Mouse (Mus musculus) forebrain, postnatal 0 days (tissue): ENCODE measurements around the gene Jakmip3. TPM values are rescaled to one million over a fixed set of nuclear protein-coding genes. Genes with fewer than 3 reads are reported as not detected.
A peak's percentile ranks its signal among the peaks of the same experiment; 100 is the strongest.

ENCODE experiments used
- ATAC-seq: fragments of 200-750 bp; cut with Nextera tagmentation; 2 replicates; pipeline ENCODE4 v1.8.0; 2017; ENCODE audit warnings: mild to moderate bottlenecking, moderate library complexity
- DNase-seq: peaks from one replicate; pipeline ENCODE4 v3.0.0-alpha.2; 2015
- H3K27ac ChIP-seq: fragments of 300-500 bp; sonication (generic); 2 replicates; pipeline ENCODE4 v1.5.1; 2014; ENCODE audit warnings: low read depth, mild to moderate bottlenecking, antibody characterized with exemption, low read length, moderate library complexity, mixed read lengths
- H3K27me3 ChIP-seq: fragments of 300-500 bp; sonication (generic); 2 replicates; pipeline ENCODE4 v1.6.1; 2014; ENCODE audit warnings: mild to moderate bottlenecking, low read length, mixed read lengths; ENCODE audit not compliant: insufficient read depth
- H3K36me3 ChIP-seq: fragments of 300-500 bp; sonication (generic); 2 replicates; pipeline ENCODE4 v1.6.1; 2014; ENCODE audit warnings: mild to moderate bottlenecking, moderate library complexity; ENCODE audit not compliant: insufficient read depth
- H3K4me1 ChIP-seq: fragments of 300-500 bp; sonication (generic); 2 replicates; pipeline ENCODE4 v1.6.1; 2014; ENCODE audit warnings: antibody characterized with exemption; ENCODE audit not compliant: insufficient read depth
- H3K4me2 ChIP-seq: fragments of 300-500 bp; sonication (generic); 2 replicates; pipeline ENCODE4 v1.6.1; 2014; ENCODE audit warnings: low read depth, mild to moderate bottlenecking, moderate library complexity
- H3K4me3 ChIP-seq: fragments of 300-500 bp; sonication (generic); 2 replicates; pipeline ENCODE4 v1.5.1; 2014; ENCODE audit warnings: low read depth, low read length, mixed read lengths
- H3K9ac ChIP-seq: fragments of 300-500 bp; sonication (generic); 2 replicates; pipeline ENCODE4 v1.6.1; 2014; ENCODE audit warnings: mild to moderate bottlenecking
- H3K9me3 ChIP-seq: fragments of 300-500 bp; sonication (generic); 2 replicates; pipeline ENCODE4 v1.6.1; 2016; ENCODE audit warnings: low read length
- CTCF ChIP-seq: sonication (generic); IDR thresholded peaks from 2 replicates; pipeline ENCODE4 v1.5.1; 2016; ENCODE audit warnings: antibody characterized with exemption, control low read depth, low read depth
- WGBS: fragments of 180-500 bp; shearing (Covaris S2); extraction: QIAGEN DNeasy Blood & Tissue Kit; methylation state at CpG from one replicate; pipeline ENCODE4 v1.1.7; 2014; 5-methylcytosine and 5-hydroxymethylcytosine counted together
- polyA plus RNA-seq: library from polyadenylated mRNA; unstranded; fragments of >200 nt; fragmentation: Nextera tagmentation; extraction: Ambion mirVana; gene quantifications from 2 replicates; pipeline ENCODE4 v1.2.1, GENCODE M21; 2015
- total RNA-seq: library from RNA; depleted of rRNA; stranded (reverse); fragments of >200 nt; gene quantifications from 2 replicates; pipeline ENCODE4 v1.2.3, GENCODE M21; 2014; rRNA removed

Jakmip3 gene
- total and polyA plus RNA-seq, 2 experiments from 2014 or later = 5.7 to 13.9 TPM

DNA sequence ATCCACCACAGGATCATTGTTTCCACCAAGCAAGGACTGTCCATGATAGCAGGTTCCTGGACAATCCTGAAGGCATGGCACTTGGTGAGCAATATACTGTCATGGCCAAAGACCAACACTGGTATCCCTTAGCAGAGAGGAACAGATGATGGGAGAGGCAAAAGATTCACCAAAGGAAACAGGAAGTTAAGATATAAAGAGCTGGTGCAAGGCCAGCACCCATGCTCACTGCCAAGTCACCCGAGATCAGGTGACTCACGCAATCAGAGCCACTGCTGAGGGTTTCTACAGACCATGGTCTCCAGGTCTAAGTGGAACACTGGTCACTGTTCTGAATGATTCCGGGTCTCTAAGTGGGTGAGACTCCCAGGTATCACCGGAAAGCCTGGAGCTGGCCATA lies 185.4 kb downstream of the Jakmip3 start:
- ATAC-seq (no peak), DNase-seq (no peak)
- WGBS = 90% methylated on average over 4 of the region's 4 CpGs
- Histone ChIP-seq H3K9ac (no peak overlapping the region), H3K36me3 (no peaks in the 10 kb centered on the region), H3K27me3 (no peaks in the 10 kb centered on the region), H3K4me3 (no peak overlapping the region), H3K4me2 (no peak overlapping the region), H3K27ac (no peak overlapping the region), H3K4me1 (peaks cover 7% of the 10 kb centered on the region; the same call in 1 of the 2 replicates), H3K9me3 (no peaks in the 10 kb centered on the region)
- no peak for TF ChIP-seq CTCF

DNA sequence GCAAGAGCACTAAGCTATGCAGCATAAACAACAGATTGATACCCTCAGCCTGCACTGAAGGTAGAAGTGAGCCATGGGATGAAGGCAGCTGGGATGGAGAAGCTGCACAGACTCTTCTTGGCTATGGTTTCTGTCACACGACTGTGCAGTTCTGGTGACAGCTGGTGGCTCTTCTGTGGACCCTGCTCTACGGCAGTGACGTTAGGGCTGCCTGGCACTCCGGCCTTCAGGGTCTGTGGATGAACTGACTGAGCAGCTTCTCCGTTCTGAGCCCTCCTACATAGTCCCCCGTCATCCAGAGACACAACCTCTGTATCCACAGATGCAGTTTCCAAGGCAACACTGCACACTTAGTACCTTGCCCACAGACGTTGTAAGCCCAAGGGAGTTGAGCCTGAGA lies 186.0 kb downstream of the Jakmip3 start:
- H3K4me3 ChIP-seq = no peak overlapping the region
- H3K27me3 ChIP-seq = no peaks in the 10 kb centered on the region
- H3K27ac ChIP-seq = no peak overlapping the region
- TF ChIP-seq CTCF = no peak
- DNase-seq = peak; percentile 52
- no peak overlapping the region for H3K9ac ChIP-seq
- no peaks in the 10 kb centered on the region for H3K9me3 ChIP-seq
- H3K4me1 ChIP-seq = peaks cover 7% of the 10 kb centered on the region; the same call in 1 of the 2 replicates
- no peak overlapping the region for H3K4me2 ChIP-seq
- no peaks in the 10 kb centered on the region for H3K36me3 ChIP-seq
- ATAC-seq = peak; percentile 70
- WGBS = 44% methylated on average over 7 of the region's 7 CpGs

DNA sequence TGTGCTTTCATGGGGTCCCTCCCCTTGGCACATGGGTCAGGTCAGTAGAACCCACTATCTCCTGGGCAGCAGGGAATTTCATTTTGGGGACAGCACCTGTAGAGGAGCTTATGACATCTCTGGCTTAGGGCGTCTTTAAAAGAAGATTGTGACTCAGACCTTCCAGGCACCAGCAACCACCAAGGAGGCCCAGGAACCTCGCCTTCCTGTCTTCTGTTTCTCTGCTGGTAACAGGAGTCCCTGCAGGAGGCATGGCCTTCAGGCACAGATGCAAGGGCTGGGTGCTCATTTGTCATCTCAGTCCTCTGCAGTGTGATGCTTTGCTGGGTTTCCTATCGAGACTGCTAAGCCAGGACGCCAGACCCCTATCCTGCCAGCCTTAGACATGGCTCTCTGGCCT lies 188.5 kb downstream of the Jakmip3 start:
- no peak for TF ChIP-seq CTCF
- Histone ChIP-seq H3K4me2 (no peak overlapping the region), H3K9ac (no peak overlapping the region), H3K4me3 (no peak overlapping the region), H3K9me3 (no peaks in the 10 kb centered on the region), H3K36me3 (no peaks in the 10 kb centered on the region), H3K4me1 (peaks cover 7% of the 10 kb centered on the region; the same call in 1 of the 2 replicates), H3K27ac (no peak overlapping the region), H3K27me3 (no peaks in the 10 kb centered on the region)
- ATAC-seq (no peak), DNase-seq (no peak)
- WGBS = 84% methylated on average over 4 of the region's 4 CpGs

DNA sequence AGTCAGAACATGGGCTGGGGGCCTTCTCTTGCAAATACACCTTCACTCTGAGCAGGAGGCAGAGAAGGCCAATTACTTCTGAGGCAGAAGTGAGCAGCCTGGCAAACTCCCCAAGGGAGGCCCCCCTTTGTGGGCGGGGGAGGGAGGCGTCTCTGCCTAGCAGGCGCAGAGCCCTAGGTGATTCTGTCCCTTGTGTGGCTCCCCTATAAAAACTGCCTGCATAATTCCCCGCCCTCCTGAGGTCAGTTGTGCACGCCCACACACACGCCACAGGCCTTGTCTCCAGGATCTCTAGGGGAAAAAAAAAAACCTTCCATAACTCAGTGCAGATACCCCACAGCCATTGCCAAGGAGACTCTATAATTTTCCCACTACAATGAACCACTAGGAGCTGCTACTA lies 189.8 kb downstream of the Jakmip3 start:
- 45% methylated on average over 6 of the region's 6 CpGs for WGBS
- DNase-seq = no peak

DNA sequence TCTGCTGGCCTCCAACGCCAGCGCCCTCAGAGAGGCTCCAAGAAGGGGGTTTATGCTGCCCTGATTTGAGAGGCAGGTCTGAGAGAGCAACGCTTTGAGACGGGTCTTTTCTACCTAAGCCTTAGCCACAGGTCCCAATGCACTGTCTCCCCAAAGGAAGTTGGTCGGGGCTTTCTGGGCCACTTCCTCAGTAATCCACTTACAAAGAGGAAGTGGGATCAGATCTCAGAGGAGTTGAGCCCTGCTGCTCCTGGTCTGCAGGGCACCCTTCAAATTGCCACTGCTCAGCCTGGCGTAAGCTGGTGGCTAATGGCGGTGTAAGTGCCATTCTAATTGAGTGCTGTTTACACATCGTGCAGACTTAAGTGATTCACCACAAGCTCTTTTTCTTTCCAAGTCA lies 191.0 kb downstream of the Jakmip3 start:
- no peak overlapping the region for H3K4me3 ChIP-seq
- H3K9ac ChIP-seq = no peak overlapping the region
- peaks cover 7% of the 10 kb centered on the region; the same call in 1 of the 2 replicates for H3K4me1 ChIP-seq
- DNase-seq (no peak), ATAC-seq (0 out of 2 replicates have a peak, but pooled peaks have one; percentile 21)
- H3K27ac ChIP-seq = no peak overlapping the region
- no peaks in the 10 kb centered on the region for H3K36me3 ChIP-seq
- no peak overlapping the region for H3K4me2 ChIP-seq
- H3K9me3 ChIP-seq = no peaks in the 10 kb centered on the region
- TF ChIP-seq CTCF = no peak
- 51% methylated on average over 8 of the region's 8 CpGs for WGBS
- H3K27me3 ChIP-seq = no peaks in the 10 kb centered on the region

More for the DNA sequence above, 189.8 kb downstream of the Jakmip3 start:
- Histone ChIP-seq H3K4me3 (no peak overlapping the region), H3K4me2 (no peak overlapping the region), H3K9ac (no peak overlapping the region), H3K36me3 (no peaks in the 10 kb centered on the region), H3K4me1 (peaks cover 7% of the 10 kb centered on the region; the same call in 1 of the 2 replicates), H3K27ac (peak overlapping the region; percentile 9; the same call in 1 of the 2 replicates), H3K9me3 (no peaks in the 10 kb centered on the region), H3K27me3 (no peaks in the 10 kb centered on the region)
- ATAC-seq = peak; percentile 50; the same call in 1 of the 2 replicates
- no peak for TF ChIP-seq CTCF

DNA sequence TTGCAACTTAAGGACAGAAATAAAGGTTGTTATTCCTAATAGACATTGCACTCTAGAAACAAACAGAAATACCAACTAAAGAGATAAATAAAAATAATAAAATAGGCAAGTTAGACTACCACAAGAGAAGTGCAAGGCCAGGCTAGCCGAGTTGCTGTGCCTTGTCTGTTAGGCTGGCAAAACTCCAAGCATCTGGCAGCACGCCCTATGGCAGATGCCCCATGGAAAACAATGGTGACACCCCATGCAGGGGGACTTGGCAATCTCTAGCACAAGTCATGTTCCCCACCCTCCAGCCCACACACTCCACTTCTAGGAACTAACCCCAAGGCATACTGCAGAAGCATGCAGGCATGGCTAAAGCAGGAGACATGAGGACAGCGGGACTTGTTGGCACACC lies 192.9 kb downstream of the Jakmip3 start:
- Histone ChIP-seq H3K4me3 (no peak overlapping the region), H3K27ac (no peak overlapping the region), H3K27me3 (no peaks in the 10 kb centered on the region), H3K9ac (no peak overlapping the region), H3K4me1 (peaks cover 13% of the 10 kb centered on the region), H3K9me3 (no peaks in the 10 kb centered on the region), H3K4me2 (no peak overlapping the region), H3K36me3 (no peaks in the 10 kb centered on the region)
- DNase-seq (peak; percentile 35), ATAC-seq (no peak)
- WGBS = 42% methylated on average over 3 of the region's 3 CpGs
- no peak for TF ChIP-seq CTCF

Other genes with a start within 250 kb of the Jakmip3 start
- gene Ppp2r2d, start 94.7 kb upstream of the Jakmip3 start, total RNA-seq = 115 TPM in 2 replicates
- 90.3 and 99.4 TPM in 2 replicates for gene Ppp2r2d, start 94.7 kb upstream of the Jakmip3 start, polyA plus RNA-seq
- 34.8 and 35.1 TPM in 2 replicates for gene Mapk1ip1, start 94.5 kb upstream of the Jakmip3 start, total RNA-seq
- 31.9 and 34.1 TPM in 2 replicates for gene Mapk1ip1, start 94.5 kb upstream of the Jakmip3 start, polyA plus RNA-seq
- 145 TPM in 2 replicates for gene Bnip3, start 31.2 kb upstream of the Jakmip3 start, total RNA-seq
- gene Bnip3, start 31.2 kb upstream of the Jakmip3 start, polyA plus RNA-seq = 98.8 and 108 TPM in 2 replicates
- gene Dpysl4, start 145.3 kb downstream of the Jakmip3 start, total RNA-seq = 121 and 125 TPM in 2 replicates
- 112 and 142 TPM in 2 replicates for gene Dpysl4, start 145.3 kb downstream of the Jakmip3 start, polyA plus RNA-seq